Mouse (Mus musculus): ENCODE data around the gene Dnm3. TPM values are rescaled to one million over a fixed set of nuclear protein-coding genes. Genes with fewer than 3 reads are reported as not detected.

Dnm3 gene
- polyA plus RNA-seq, 1 experiment = 1.6 TPM

DNA sequence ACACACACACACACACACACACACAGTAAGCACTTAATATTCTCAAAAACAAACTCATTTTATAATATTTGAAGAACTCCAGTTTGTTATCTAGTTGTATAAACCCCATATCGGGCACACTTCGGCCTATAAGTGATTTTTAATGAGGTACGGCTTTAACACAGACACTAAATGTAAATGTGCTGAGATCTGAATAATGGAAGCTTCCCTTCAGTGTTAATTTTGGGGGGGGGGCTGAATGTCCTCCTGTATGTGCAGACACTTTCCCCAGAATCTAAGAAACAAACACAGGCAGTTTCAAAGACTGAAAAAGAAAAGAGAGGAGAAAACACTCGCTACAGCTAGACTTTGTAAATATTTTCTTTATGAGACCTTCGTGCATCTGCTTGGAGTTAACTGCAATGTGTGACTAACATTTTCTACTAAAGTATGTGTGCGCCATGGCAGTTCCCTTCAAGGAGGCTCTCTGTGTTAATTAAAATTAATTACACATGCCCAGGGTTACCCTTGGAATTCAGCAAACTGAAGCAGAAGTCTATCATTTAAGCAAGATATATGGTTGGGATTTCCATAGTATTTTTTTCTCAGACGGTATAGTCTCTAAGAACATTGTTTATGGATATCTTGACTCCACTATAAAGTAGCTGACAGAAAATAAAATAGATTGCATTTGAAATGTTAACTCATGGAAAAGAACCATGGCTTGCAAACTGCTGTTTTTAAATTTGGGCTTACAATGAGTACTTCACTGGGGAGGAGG, 356.2 kb downstream of the Dnm3 start:
- H3ac ChIP-seq (ENCODE audit: control insufficient read depth, insufficient read length, low read depth) = no peak overlapping the region
- H3K4me3 ChIP-seq (ENCODE audit: insufficient read depth, poor library complexity, severe bottlenecking) = no peak overlapping the region
- H3K79me3 ChIP-seq (ENCODE audit: low read depth) = no peaks in the 10 kb centered on the region

DNA sequence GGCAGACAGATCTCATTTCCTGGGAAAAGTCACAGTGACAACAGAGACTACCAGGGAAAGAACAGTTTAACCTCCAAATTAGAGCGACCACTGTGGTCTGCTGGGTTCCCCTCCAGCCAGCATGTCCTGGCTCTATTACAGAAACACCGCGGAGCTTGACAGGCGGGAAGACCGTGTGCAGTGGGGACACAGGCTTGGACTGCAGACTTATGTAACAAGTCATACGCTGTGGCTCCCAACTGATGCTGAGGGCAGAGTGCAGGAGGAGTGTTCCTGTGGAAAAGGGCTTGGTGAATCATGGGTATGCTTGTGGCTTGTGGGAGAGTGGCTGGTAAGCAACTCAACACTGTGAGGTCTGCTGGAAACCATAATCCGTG, 368.4 kb downstream of the Dnm3 start:
- Histone ChIP-seq H3K4me3 (ENCODE audit: insufficient read depth, poor library complexity, severe bottlenecking) (no peak overlapping the region), H3K79me2 (ENCODE audit: control insufficient read depth, insufficient read depth) (no peaks in the 10 kb centered on the region), H3K79me3 (ENCODE audit: low read depth) (no peaks in the 10 kb centered on the region), H3K27me3 (ENCODE audit: control insufficient read depth, insufficient read depth, insufficient read length) (no peaks in the 10 kb centered on the region), H3ac (ENCODE audit: control insufficient read depth, insufficient read length, low read depth) (no peak overlapping the region), H3K36me3 (ENCODE audit: control insufficient read depth, insufficient read depth) (no peaks in the 10 kb centered on the region)
- TF ChIP-seq MYOG (IDR thresholded peaks at IDR 0.05; ENCODE audit: control insufficient read depth, extremely low read depth, insufficient read length) (no peak), CTCF (IDR thresholded peaks at IDR 0.05; ENCODE audit: control insufficient read depth, insufficient read depth, insufficient read length) (no peak), CEBPB (IDR thresholded peaks at IDR 0.05; ENCODE audit: low read depth) (no peak), MAX (IDR thresholded peaks at IDR 0.05) (no peak), FOSL1 (IDR thresholded peaks at IDR 0.05; ENCODE audit: insufficient read depth, low read length, poor library complexity, severe bottlenecking) (no peak), MYOD1 (IDR thresholded peaks at IDR 0.05; ENCODE audit: control insufficient read depth, insufficient read length, low read depth) (no peak), USF1 (IDR thresholded peaks at IDR 0.05; ENCODE audit: low read depth) (no peak)

More for the DNA sequence above, 356.2 kb downstream of the Dnm3 start:
- Histone ChIP-seq H3K27me3 (ENCODE audit: control insufficient read depth, insufficient read depth, insufficient read length) (no peaks in the 10 kb centered on the region), H3K36me3 (ENCODE audit: control insufficient read depth, insufficient read depth) (no peaks in the 10 kb centered on the region), H3K79me2 (ENCODE audit: control insufficient read depth, insufficient read depth) (no peaks in the 10 kb centered on the region)
- TF ChIP-seq FOSL1 (IDR thresholded peaks at IDR 0.05; ENCODE audit: insufficient read depth, low read length, poor library complexity, severe bottlenecking) = no peak
- no peak for TF ChIP-seq CTCF (IDR thresholded peaks at IDR 0.05; ENCODE audit: control insufficient read depth, insufficient read depth, insufficient read length)
- TF ChIP-seq MAX (IDR thresholded peaks at IDR 0.05) = no peak
- no peak for TF ChIP-seq USF1 (IDR thresholded peaks at IDR 0.05; ENCODE audit: low read depth)
- TF ChIP-seq MYOG (IDR thresholded peaks at IDR 0.05; ENCODE audit: control insufficient read depth, extremely low read depth, insufficient read length) = no peak
- no peak for TF ChIP-seq MYOD1 (IDR thresholded peaks at IDR 0.05; ENCODE audit: control insufficient read depth, insufficient read length, low read depth)
- no peak for TF ChIP-seq CEBPB (IDR thresholded peaks at IDR 0.05; ENCODE audit: low read depth)

DNA sequence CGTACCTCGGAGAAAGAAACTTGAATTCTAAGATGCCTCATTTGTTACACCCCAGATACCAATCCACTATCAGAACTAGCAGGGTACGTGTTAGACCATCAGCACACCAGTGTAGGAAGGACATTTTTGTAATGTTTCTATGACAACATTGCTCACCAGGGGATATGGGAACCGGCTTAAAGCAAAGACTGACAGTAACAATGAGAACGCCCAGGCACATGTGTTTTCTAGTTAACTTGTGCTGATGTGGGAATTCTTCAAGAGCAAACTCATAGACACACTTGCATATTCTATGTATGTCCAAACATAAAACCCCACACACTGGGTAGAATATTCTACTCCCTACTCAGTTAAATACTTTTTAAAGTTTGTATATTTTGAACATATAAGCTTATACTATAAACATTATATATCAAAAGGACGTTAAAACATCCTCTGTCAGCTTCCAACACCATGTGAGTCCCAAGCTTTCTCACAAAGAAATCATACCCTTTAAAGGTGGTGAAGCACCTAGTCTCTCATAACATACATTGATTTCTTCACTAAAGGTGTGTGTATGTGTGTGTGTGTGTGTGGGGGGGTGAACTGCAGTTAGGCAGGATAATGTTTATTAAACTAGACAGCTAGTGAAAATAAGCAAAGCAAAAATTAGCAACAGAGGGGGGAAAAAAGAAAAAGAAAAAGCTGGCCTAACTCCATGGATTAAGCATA, 369.0 kb downstream of the Dnm3 start:
- H3K79me2 ChIP-seq (ENCODE audit: control insufficient read depth, insufficient read depth) = no peaks in the 10 kb centered on the region
- no peak overlapping the region for H3K4me3 ChIP-seq (ENCODE audit: insufficient read depth, poor library complexity, severe bottlenecking)
- H3K79me3 ChIP-seq (ENCODE audit: low read depth) = no peaks in the 10 kb centered on the region
- TF ChIP-seq FOSL1 (IDR thresholded peaks at IDR 0.05; ENCODE audit: insufficient read depth, low read length, poor library complexity, severe bottlenecking) = no peak
- no peak for TF ChIP-seq MYOD1 (IDR thresholded peaks at IDR 0.05; ENCODE audit: control insufficient read depth, insufficient read length, low read depth)
- no peak for TF ChIP-seq USF1 (IDR thresholded peaks at IDR 0.05; ENCODE audit: low read depth)
- TF ChIP-seq CEBPB (IDR thresholded peaks at IDR 0.05; ENCODE audit: low read depth) = no peak
- TF ChIP-seq CTCF (IDR thresholded peaks at IDR 0.05; ENCODE audit: control insufficient read depth, insufficient read depth, insufficient read length) = no peak
- TF ChIP-seq MYOG (IDR thresholded peaks at IDR 0.05; ENCODE audit: control insufficient read depth, extremely low read depth, insufficient read length) = no peak
- TF ChIP-seq MAX (IDR thresholded peaks at IDR 0.05) = no peak
- H3ac ChIP-seq (ENCODE audit: control insufficient read depth, insufficient read length, low read depth) = no peak overlapping the region
- H3K27me3 ChIP-seq (ENCODE audit: control insufficient read depth, insufficient read depth, insufficient read length) = no peaks in the 10 kb centered on the region
- H3K36me3 ChIP-seq (ENCODE audit: control insufficient read depth, insufficient read depth) = no peaks in the 10 kb centered on the region

DNA sequence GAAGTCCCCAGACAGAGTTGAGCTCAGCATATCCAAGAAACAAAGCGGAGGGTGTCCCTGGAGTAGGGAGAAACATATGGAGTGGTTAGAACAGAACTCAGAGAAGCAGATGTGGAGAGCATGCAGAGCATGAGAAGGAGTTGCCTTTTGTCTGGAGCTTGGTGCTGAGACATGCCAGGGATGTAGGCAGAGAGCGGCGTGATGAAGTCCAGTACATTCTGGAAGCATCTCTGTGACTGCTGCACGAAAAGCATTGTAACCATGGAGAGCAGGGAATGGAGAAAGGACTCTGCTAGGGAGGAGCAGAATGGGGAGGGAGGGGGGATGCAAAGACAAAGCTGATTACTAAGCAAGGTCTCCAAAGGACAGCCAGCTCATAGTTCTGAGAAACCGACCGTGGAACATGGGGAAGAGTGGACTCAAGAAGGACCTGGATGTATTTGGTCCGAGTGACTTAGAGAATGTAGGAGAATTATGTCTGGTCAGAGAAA, 369.6 kb downstream of the Dnm3 start:
- H3K27me3 ChIP-seq (ENCODE audit: control insufficient read depth, insufficient read depth, insufficient read length) = no peaks in the 10 kb centered on the region
- no peaks in the 10 kb centered on the region for H3K36me3 ChIP-seq (ENCODE audit: control insufficient read depth, insufficient read depth)
- no peak overlapping the region for H3K4me3 ChIP-seq (ENCODE audit: insufficient read depth, poor library complexity, severe bottlenecking)
- TF ChIP-seq CTCF (IDR thresholded peaks at IDR 0.05; ENCODE audit: control insufficient read depth, insufficient read depth, insufficient read length) (no peak), USF1 (IDR thresholded peaks at IDR 0.05; ENCODE audit: low read depth) (no peak), FOSL1 (IDR thresholded peaks at IDR 0.05; ENCODE audit: insufficient read depth, low read length, poor library complexity, severe bottlenecking) (no peak), CEBPB (IDR thresholded peaks at IDR 0.05; ENCODE audit: low read depth) (no peak), MYOD1 (IDR thresholded peaks at IDR 0.05; ENCODE audit: control insufficient read depth, insufficient read length, low read depth) (no peak), MAX (IDR thresholded peaks at IDR 0.05) (no peak), MYOG (IDR thresholded peaks at IDR 0.05; ENCODE audit: control insufficient read depth, extremely low read depth, insufficient read length) (no peak)
- no peaks in the 10 kb centered on the region for H3K79me3 ChIP-seq (ENCODE audit: low read depth)
- H3K79me2 ChIP-seq (ENCODE audit: control insufficient read depth, insufficient read depth) = no peaks in the 10 kb centered on the region
- H3ac ChIP-seq (ENCODE audit: control insufficient read depth, insufficient read length, low read depth) = no peak overlapping the region

DNA sequence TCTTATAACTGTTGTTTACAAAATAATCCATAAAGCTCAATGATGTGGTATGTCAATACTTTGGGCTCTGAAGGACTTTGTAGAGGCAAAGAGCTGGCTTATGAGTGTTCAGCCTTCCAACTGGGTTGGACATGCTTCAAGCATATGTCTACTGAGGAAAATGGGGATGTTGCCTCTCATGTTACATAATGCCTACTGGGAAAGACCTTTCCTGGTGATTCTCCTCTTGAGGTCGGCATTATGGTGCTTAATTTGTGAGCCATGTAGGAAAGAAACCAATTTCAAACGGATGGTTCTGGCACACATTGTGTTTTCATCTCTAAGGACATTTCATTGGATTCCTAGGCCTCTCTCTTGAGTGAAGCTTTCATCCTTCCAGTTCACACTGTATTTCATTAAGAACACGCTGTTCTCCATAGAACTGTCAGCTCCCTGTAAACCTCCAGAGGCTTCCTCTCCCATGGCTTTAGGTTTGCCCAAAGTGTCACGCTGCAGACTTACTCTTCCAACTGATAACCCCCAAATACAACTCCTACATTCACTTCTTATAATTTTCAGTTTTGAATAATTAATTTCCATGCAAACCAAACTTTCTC, 370.7 kb downstream of the Dnm3 start:
- H3K79me3 ChIP-seq (ENCODE audit: low read depth) = no peaks in the 10 kb centered on the region
- no peaks in the 10 kb centered on the region for H3K27me3 ChIP-seq (ENCODE audit: control insufficient read depth, insufficient read depth, insufficient read length)
- TF ChIP-seq MYOG (IDR thresholded peaks at IDR 0.05; ENCODE audit: control insufficient read depth, extremely low read depth, insufficient read length) = no peak
- TF ChIP-seq CEBPB (IDR thresholded peaks at IDR 0.05; ENCODE audit: low read depth) = no peak
- no peak for TF ChIP-seq USF1 (IDR thresholded peaks at IDR 0.05; ENCODE audit: low read depth)
- TF ChIP-seq MAX (IDR thresholded peaks at IDR 0.05) = no peak
- no peak for TF ChIP-seq CTCF (IDR thresholded peaks at IDR 0.05; ENCODE audit: control insufficient read depth, insufficient read depth, insufficient read length)
- TF ChIP-seq FOSL1 (IDR thresholded peaks at IDR 0.05; ENCODE audit: insufficient read depth, low read length, poor library complexity, severe bottlenecking) = no peak
- no peak for TF ChIP-seq MYOD1 (IDR thresholded peaks at IDR 0.05; ENCODE audit: control insufficient read depth, insufficient read length, low read depth)
- no peak overlapping the region for H3ac ChIP-seq (ENCODE audit: control insufficient read depth, insufficient read length, low read depth)
- H3K79me2 ChIP-seq (ENCODE audit: control insufficient read depth, insufficient read depth) = no peaks in the 10 kb centered on the region
- no peaks in the 10 kb centered on the region for H3K36me3 ChIP-seq (ENCODE audit: control insufficient read depth, insufficient read depth)
- no peak overlapping the region for H3K4me3 ChIP-seq (ENCODE audit: insufficient read depth, poor library complexity, severe bottlenecking)

Measured in C2C12 (cell line).